Mouse (Mus musculus) left cerebral cortex, postnatal 25 days (tissue): Measurements from ENCODE around the gene Gm10282. TPM values are rescaled to one million over a fixed set of nuclear protein-coding genes. Genes with fewer than 3 reads are reported as not detected.
A peak's percentile ranks its signal among the peaks of the same experiment; 100 is the strongest.

ENCODE experiments used
- DNase-seq, 2 experiments: peaks; one replicate each; pipeline ENCODE4 v3.0.0; 2022; ENCODE audit warnings: low spot score in 2 of 2, mixed read lengths in 1 of 2
- intact Hi-C: fragments of 180-260 bp; cut with DNase I; formaldehyde crosslinking; loops from one replicate; pipeline ENCODE4 v1.15.1; 2025
- total RNA-seq, 2 experiments: library from RNA; stranded (reverse); gene quantifications; 2 replicates each; pipeline ENCODE4 v1.2.3; 2021

The Gm10282 gene
- total RNA-seq, 2 experiments from 2014 or later = 6.1 to 7.0 TPM

- intact Hi-C loops = loop anchor here (1.0 kb wide), 1 partner anchor 38 kb away; no protein-coding TSS in a partner anchor
- no peak for DNase-seq
Measured at GRCm38 (mm10) chr8:72324708-72325107, 19.6 kb upstream of the Gm10282 start.

- no peak for DNase-seq
Measured at GRCm38 (mm10) chr8:72324036-72324706, 19.1 kb upstream of the Gm10282 start.

GRCm38 (mm10) chr8:72323131-72323725, 18.2 kb upstream of the Gm10282 start:
- intact Hi-C loops = no loop called here
- peak in 1 of 2 experiments; percentile 67 for DNase-seq

More at GRCm38 (mm10) chr8:72324036-72324706, 19.1 kb upstream of the Gm10282 start:
- intact Hi-C loops = loop anchor here (1.0 kb wide), 1 partner anchor 38 kb away; no protein-coding TSS in a partner anchor

- intact Hi-C loops = no loop called here
- no peak for DNase-seq
Measured at GRCm38 (mm10) chr8:72322471-72322889, 17.4 kb upstream of the Gm10282 start.

- intact Hi-C loops = no loop called here
- DNase-seq = no peak
Measured at GRCm38 (mm10) chr8:72321635-72322441, 16.8 kb upstream of the Gm10282 start.

GRCm38 (mm10) chr8:72320803-72321583, 15.9 kb upstream of the Gm10282 start:
- no peak for DNase-seq
- intact Hi-C loops = no loop called here

- intact Hi-C loops = loop anchor here (2.0 kb wide), 2 partner anchors 17 to 43 kb away; no protein-coding TSS in a partner anchor
- peak; percentile 18 to 24 for DNase-seq
Measured at GRCm38 (mm10) chr8:72319921-72320802, 15.1 kb upstream of the Gm10282 start.

- intact Hi-C loops = loop anchor here (2.0 kb wide), 2 partner anchors 17 to 43 kb away; no protein-coding TSS in a partner anchor
- DNase-seq = no peak
Measured at GRCm38 (mm10) chr8:72319397-72319796, 14.3 kb upstream of the Gm10282 start.

GRCm38 (mm10) chr8:72318801-72319322, 13.8 kb upstream of the Gm10282 start, which contains the start of gene Klf2:
Gene Klf2 (plus strand): TSS chr8:72319033.
- peak; percentile 89 to 90 for DNase-seq

GRCm38 (mm10) chr8:72317741-72318301, 12.8 kb upstream of the Gm10282 start:
- DNase-seq = no peak
- intact Hi-C loops = loop anchor here (2.0 kb wide), 2 partner anchors 15 to 45 kb away; no protein-coding TSS in a partner anchor

More at GRCm38 (mm10) chr8:72318801-72319322, 13.8 kb upstream of the Gm10282 start, which contains the start of gene Klf2:
- intact Hi-C loops = loop anchor here (2.0 kb wide), 2 partner anchors 16 to 44 kb away; no protein-coding TSS in a partner anchor

- DNase-seq = no peak
- intact Hi-C loops = no loop called here
Measured at GRCm38 (mm10) chr8:72316053-72316695, 11.1 kb upstream of the Gm10282 start.

- intact Hi-C loops = no loop called here
- no peak for DNase-seq
Measured at GRCm38 (mm10) chr8:72312926-72313518, 8.0 kb upstream of the Gm10282 start.

GRCm38 (mm10) chr8:72310849-72311506, 5.9 kb upstream of the Gm10282 start:
- intact Hi-C loops = no loop called here
- DNase-seq = peak; percentile 61 to 89

GRCm38 (mm10) chr8:72308276-72308675, 3.2 kb upstream of the Gm10282 start:
- intact Hi-C loops = no loop called here
- no peak for DNase-seq

GRCm38 (mm10) chr8:72306913-72307312, 1.9 kb upstream of the Gm10282 start:
- intact Hi-C loops = no loop called here
- no peak for DNase-seq

GRCm38 (mm10) chr8:72303633-72304032, 1.4 kb downstream of the Gm10282 start:
- intact Hi-C loops = loop anchor here (2.0 kb wide), 1 partner anchor 15 kb away; the partner anchor contains the start of gene Klf2

More at GRCm38 (mm10) chr8:72303633-72304032, 1.4 kb downstream of the Gm10282 start:
- DNase-seq = peak in 1 of 2 experiments; percentile 61
